Mouse (Mus musculus) heart, postnatal 0 days (tissue): ENCODE data around the gene Tnc. TPM values are rescaled to one million over a fixed set of nuclear protein-coding genes. Genes with fewer than 3 reads are reported as not detected.
"Not testable (repeated sequence)": the region's sequence is repeated elsewhere in the genome, so short reads cannot be mapped to it uniquely, and the experiment has no call there.

Experiments used
- ATAC-seq: fragments of 200-750 bp; cut with Nextera tagmentation; 2 replicates; pipeline ENCODE4 v1.8.0; 2017; ENCODE audit warnings: low read depth, moderate number of reproducible peaks, moderate library complexity; ENCODE audit not compliant: insufficient read depth
- DNase-seq: peaks from one replicate; pipeline ENCODE4 v3.0.0-alpha.2; 2016; ENCODE audit warnings: low spot score
- H3K27ac ChIP-seq: fragments of 300-500 bp; sonication (generic); 2 replicates; pipeline ENCODE4 v1.5.1; 2014; ENCODE audit warnings: low read depth, mild to moderate bottlenecking
- H3K27me3 ChIP-seq: fragments of 300-500 bp; sonication (generic); 2 replicates; pipeline ENCODE4 v1.6.1; 2014; ENCODE audit warnings: low read length, mixed read lengths; ENCODE audit not compliant: control insufficient read depth, insufficient read depth
- H3K36me3 ChIP-seq: fragments of 300-500 bp; sonication (generic); replicated peaks from 2 replicates; pipeline ENCODE4 v1.6.1; 2014; ENCODE audit warnings: low read length, mixed read lengths; ENCODE audit not compliant: control insufficient read depth, insufficient read depth
- H3K4me1 ChIP-seq: fragments of 300-500 bp; sonication (generic); 2 replicates; pipeline ENCODE4 v1.6.1; 2014; ENCODE audit warnings: antibody characterized with exemption; ENCODE audit not compliant: control insufficient read depth, insufficient read depth
- H3K4me2 ChIP-seq: fragments of 300-500 bp; sonication (generic); 2 replicates; pipeline ENCODE4 v1.6.1; 2014; ENCODE audit warnings: low read depth, mild to moderate bottlenecking, low read length, moderate library complexity
- H3K4me3 ChIP-seq: fragments of 300-500 bp; sonication (generic); 2 replicates; pipeline ENCODE4 v1.5.1; 2014; ENCODE audit warnings: low read depth, low read length
- H3K9ac ChIP-seq: fragments of 300-500 bp; sonication (generic); replicated peaks from 2 replicates; pipeline ENCODE4 v1.6.1; 2014; ENCODE audit warnings: low read depth, low read length, mixed read lengths
- H3K9me3 ChIP-seq: fragments of 300-500 bp; sonication (generic); replicated peaks from 2 replicates; pipeline ENCODE4 v1.6.1; 2016; ENCODE audit warnings: low read length; ENCODE audit not compliant: control insufficient read depth
- CTCF ChIP-seq: IDR thresholded peaks from 2 replicates; pipeline ENCODE4 v1.5.1; 2016; ENCODE audit warnings: antibody characterized with exemption, control low read depth, low read depth
- EP300 ChIP-seq: IDR thresholded peaks from 2 replicates; pipeline ENCODE4 v1.6.1; 2016; ENCODE audit warnings: antibody characterized with exemption, low read depth
- WGBS: fragments of 180-500 bp; shearing (Covaris S2); extraction: QIAGEN DNeasy Blood & Tissue Kit; methylation state at CpG from one replicate; pipeline ENCODE4 v1.1.7; 2014; 5-methylcytosine and 5-hydroxymethylcytosine counted together
- polyA plus RNA-seq: library from polyadenylated mRNA; unstranded; fragments of >200 nt; fragmentation: Nextera tagmentation; extraction: Ambion mirVana; gene quantifications from 2 replicates; pipeline ENCODE4 v1.2.1, GENCODE M21; 2015
- total RNA-seq: library from RNA; depleted of rRNA; stranded (reverse); fragments of >200 nt; gene quantifications from 2 replicates; pipeline ENCODE4 v1.2.3, GENCODE M21; 2014; ENCODE audit warnings: low replicate concordance

Tnc gene
- total and polyA plus RNA-seq, 2 experiments from 2014 or later, result 4.6 to 39.1 TPM

GRCm38 (mm10) chr4:63961858-63962468 is 84.9 kb downstream of the Tnc start:
- Histone ChIP-seq H3K9me3 (no peaks in the 10 kb centered on the region), H3K4me3 (no peak overlapping the region), H3K36me3 (no peaks in the 10 kb centered on the region), H3K27ac (no peak overlapping the region), H3K9ac (no peak overlapping the region), H3K4me1 (no peaks in the 10 kb centered on the region), H3K4me2 (no peak overlapping the region), H3K27me3 (no peaks in the 10 kb centered on the region)
- TF ChIP-seq CTCF, result no peak
- TF ChIP-seq EP300, result no peak
- ATAC-seq, result no peak
- no peak for DNase-seq
- WGBS, result 79% methylated on average over 5 of the region's 5 CpGs

DNA sequence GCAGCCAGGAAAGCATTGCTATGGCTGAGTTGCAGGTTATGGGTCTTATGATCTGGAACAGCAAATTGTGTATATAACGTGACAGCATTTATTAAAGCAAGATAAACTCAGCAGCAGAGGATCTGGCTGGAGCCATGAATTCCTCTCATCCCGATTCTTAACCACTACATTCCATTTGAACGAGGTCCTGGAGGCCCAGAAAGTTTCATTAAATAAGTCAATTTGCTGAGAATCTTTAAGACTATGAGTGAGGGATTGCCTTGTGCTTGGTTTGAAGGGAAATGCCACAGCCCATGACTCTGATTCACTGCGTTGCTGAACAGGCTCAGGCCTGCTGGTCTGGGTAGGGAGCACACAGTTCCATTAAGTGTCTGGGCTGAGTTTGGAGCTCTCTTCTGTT is 88.2 kb downstream of the Tnc start:
- TF ChIP-seq EP300, result no peak
- TF ChIP-seq CTCF, result no peak
- Histone ChIP-seq H3K9me3 (no peaks in the 10 kb centered on the region), H3K4me1 (no peaks in the 10 kb centered on the region), H3K4me3 (no peak overlapping the region), H3K9ac (no peak overlapping the region), H3K27ac (no peak overlapping the region), H3K27me3 (no peaks in the 10 kb centered on the region), H3K36me3 (no peaks in the 10 kb centered on the region), H3K4me2 (no peak overlapping the region)
- WGBS, result 67% methylated on average over 4 of the region's 4 CpGs
- DNase-seq, result no peak
- no peak for ATAC-seq

DNA sequence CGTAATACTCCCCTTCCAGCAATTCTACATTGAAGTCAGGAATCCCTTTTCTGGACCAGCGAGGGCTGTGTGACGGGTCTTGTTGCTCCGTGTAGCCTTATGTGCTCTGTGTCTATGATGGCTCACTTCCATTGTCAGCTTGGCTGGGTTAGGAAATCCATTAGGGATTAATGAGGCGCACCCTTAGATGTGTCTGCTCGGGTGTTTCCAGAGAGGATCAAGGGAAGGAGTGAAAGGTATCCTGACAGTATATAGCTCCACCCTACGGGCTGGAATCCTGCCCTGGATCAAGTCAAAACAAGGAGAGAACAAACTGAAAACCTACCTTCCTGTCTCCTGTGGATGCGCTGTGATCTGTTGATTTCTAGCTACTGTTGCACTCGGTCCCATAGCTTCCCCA is 96.8 kb downstream of the Tnc start:
- no peak overlapping the region for H3K4me3 ChIP-seq
- ATAC-seq (no peak), DNase-seq (no peak)
- H3K27me3 ChIP-seq, result 0 out of 2 replicates have a peak, but pooled peaks cover 3% of the 10 kb centered on the region
- 83% methylated on average over 9 of the region's 9 CpGs for WGBS
- no peaks in the 10 kb centered on the region for H3K4me1 ChIP-seq
- no peaks in the 10 kb centered on the region for H3K36me3 ChIP-seq
- no peaks in the 10 kb centered on the region for H3K9me3 ChIP-seq
- no peak overlapping the region for H3K9ac ChIP-seq
- H3K27ac ChIP-seq, result no peak overlapping the region
- no peak overlapping the region for H3K4me2 ChIP-seq
- no peak for TF ChIP-seq CTCF
- no peak for TF ChIP-seq EP300

DNA sequence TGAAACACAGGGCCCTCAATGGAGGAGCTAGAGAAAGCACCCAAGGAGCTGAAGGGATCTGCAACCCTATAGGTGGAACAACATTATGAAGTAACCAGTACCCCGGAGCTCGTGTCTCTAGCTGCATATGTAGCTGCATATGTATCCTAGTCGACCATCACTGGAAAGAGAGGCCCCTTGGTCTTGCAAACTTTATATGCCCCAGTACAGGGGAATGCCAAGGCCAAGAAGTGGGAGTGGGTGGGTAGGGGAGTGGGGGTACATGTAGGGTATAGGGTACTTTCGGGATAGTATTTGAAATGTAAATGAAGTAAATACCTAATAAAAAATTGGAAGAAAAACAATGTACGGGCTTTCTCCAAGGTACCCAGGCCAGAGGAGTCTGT is 98.1 kb downstream of the Tnc start:
- not testable (repeated sequence) for H3K4me3 ChIP-seq, H3K27me3 ChIP-seq, DNase-seq, H3K9ac ChIP-seq, H3K4me2 ChIP-seq, H3K4me1 ChIP-seq, ATAC-seq, H3K9me3 ChIP-seq, H3K27ac ChIP-seq, H3K36me3 ChIP-seq
- WGBS, result 73% methylated on average over 5 of the region's 5 CpGs

DNA sequence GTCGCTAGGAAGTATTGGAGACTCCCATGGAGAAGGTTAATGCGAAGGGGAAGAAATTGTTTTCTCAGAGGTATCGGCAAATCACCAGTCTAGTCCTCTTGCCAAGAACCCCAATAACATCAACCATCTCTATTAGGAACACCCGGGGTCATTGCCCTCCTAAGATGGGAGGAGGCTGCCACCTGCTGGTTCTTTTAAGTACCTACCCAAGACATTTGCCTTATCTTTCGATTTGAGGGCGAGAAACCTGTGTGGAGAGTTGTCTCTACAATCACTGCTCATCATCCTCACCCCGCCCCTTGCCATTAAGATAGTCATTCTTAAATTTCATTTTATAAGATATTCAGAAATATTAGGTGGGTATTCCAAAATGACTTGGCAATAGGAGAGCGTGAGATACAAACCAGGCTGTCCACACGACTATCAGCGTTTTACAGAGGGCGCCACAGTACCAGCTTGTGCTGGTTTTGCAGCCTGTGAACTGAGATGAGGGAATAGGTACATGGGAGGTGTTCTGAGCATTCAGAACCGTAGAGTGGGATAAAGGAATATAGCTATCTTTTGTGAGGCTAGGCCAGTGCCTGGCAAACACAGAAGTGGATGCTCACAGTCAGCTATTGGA is 98.6 kb downstream of the Tnc start:
- DNase-seq (peak; percentile 45), ATAC-seq (no peak)
- Histone ChIP-seq H3K36me3 (no peaks in the 10 kb centered on the region), H3K27ac (no peak overlapping the region), H3K4me1 (no peaks in the 10 kb centered on the region), H3K4me2 (peak overlapping the region; percentile 40; the same call in 1 of the 2 replicates), H3K4me3 (no peak overlapping the region), H3K9ac (no peak overlapping the region), H3K27me3 (peaks cover 3% of the 10 kb centered on the region; the same call in 1 of the 2 replicates), H3K9me3 (no peaks in the 10 kb centered on the region)
- WGBS, result 28% methylated on average over 12 of the region's 12 CpGs
- TF ChIP-seq EP300 (no peak), CTCF (peak; percentile 76)

GRCm38 (mm10) chr4:63943813-63944212 is 103.0 kb downstream of the Tnc start:
- WGBS, result 69% methylated on average over 5 of the region's 5 CpGs
- Histone ChIP-seq H3K4me1 (no peaks in the 10 kb centered on the region), H3K27ac (no peak overlapping the region), H3K4me3 (no peak overlapping the region), H3K27me3 (peaks cover 3% of the 10 kb centered on the region; the same call in 1 of the 2 replicates), H3K4me2 (no peak overlapping the region), H3K36me3 (no peaks in the 10 kb centered on the region), H3K9me3 (no peaks in the 10 kb centered on the region), H3K9ac (no peak overlapping the region)
- ATAC-seq, result no peak
- no peak for TF ChIP-seq CTCF
- no peak for TF ChIP-seq EP300
- DNase-seq, result no peak
